Mouse (Mus musculus): ENCODE measurements around the gene Camk2g. TPM values are rescaled to one million over a fixed set of nuclear protein-coding genes. Genes with fewer than 3 reads are reported as not detected.

The Camk2g gene
- polyA plus RNA-seq, 1 experiment from 2014 or later: 10.7 TPM

DNA sequence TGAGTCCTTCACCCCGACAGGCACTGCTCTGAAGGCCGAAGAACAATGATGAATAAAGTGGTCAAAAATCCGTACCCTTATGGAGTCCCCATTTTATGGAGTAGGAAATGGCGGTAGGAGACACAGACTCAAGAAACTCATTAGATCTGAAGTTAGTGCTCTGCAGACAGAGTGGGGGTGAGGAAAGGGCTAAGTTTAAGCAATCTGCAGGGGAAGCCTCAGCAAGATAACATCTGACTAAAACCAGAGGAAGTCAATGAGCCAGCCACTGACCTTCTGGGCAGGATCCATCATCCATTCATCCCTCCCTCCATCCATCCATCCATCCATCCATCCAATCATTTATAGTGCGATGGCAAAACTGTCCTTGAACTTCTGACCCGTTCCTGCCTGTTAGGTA, 10.4 kb downstream of the Camk2g start:
- DNase-seq (no peak), ATAC-seq (ENCODE audit: low read depth) (no peak)
- H3K4me1 ChIP-seq (replicated peaks): peaks cover 35% of the 10 kb centered on the region
- H3K27me3 ChIP-seq: no peaks in the 10 kb centered on the region
- H3K4me2 ChIP-seq: no peak overlapping the region
- 71% methylated on average over 6 of the region's 6 CpGs for WGBS (ENCODE audit: insufficient replicate concordance)
- no peaks in the 10 kb centered on the region for H3K9me3 ChIP-seq (replicated peaks)
- H3K4me3 ChIP-seq (replicated peaks): no peak overlapping the region
- H3K9ac ChIP-seq: no peak overlapping the region
- no peak overlapping the region for H3K27ac ChIP-seq
- H3K36me3 ChIP-seq: peaks cover 19% of the 10 kb centered on the region

DNA sequence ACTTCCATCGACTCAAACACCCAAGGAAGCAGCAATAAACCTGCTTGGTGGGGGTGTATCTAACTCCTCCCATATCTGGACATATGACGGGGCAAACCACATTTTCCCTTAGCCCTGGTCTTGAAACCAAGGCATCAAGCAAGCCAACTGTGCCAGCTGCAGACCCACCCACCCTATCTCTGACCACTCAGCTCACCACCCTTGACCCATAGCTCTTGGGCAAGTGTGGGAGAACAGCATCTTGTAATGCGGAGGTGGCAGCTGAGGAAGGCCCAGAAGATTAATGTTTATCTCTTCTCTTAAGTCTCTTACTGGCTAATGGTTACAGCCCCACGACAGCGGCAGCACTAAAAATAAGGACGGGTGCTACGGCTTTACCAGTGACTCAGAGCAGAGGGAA, 11.0 kb downstream of the Camk2g start:
- Histone ChIP-seq H3K4me2 (no peak overlapping the region), H3K36me3 (peaks cover 22% of the 10 kb centered on the region), H3K27ac (no peak overlapping the region), H3K27me3 (no peaks in the 10 kb centered on the region), H3K4me3 (replicated peaks) (no peak overlapping the region), H3K4me1 (replicated peaks) (peaks cover 35% of the 10 kb centered on the region), H3K9ac (no peak overlapping the region), H3K9me3 (replicated peaks) (no peaks in the 10 kb centered on the region)
- WGBS (ENCODE audit: insufficient replicate concordance): 61% methylated on average over 7 of the region's 7 CpGs
- no peak for DNase-seq
- ATAC-seq (ENCODE audit: low read depth): no peak

DNA sequence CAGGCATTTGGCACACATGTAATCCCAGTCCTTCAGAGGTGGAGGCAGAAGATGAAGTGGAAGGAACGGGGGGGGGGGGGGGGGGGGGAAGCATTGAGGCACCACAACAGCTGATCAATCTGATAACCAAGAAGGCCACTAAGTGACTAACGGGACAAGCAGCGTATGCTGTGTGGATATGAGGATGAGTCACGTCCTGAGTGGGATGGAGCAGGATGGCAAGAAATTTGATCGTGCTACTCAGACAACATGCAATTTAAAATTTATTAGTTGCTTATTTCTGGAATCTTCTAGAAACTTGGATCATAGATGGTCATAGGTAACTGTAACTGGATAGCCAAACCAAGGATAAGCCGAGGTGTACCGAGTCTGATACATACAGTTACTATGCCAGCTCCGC, 13.7 kb downstream of the Camk2g start:
- H3K36me3 ChIP-seq: peaks cover 28% of the 10 kb centered on the region
- no peak for DNase-seq
- 75% methylated on average over 8 of the region's 8 CpGs for WGBS (ENCODE audit: insufficient replicate concordance)
- H3K4me2 ChIP-seq: no peak overlapping the region
- no peak overlapping the region for H3K27ac ChIP-seq
- H3K9me3 ChIP-seq (replicated peaks): no peaks in the 10 kb centered on the region
- H3K4me3 ChIP-seq (replicated peaks): no peak overlapping the region
- no peaks in the 10 kb centered on the region for H3K27me3 ChIP-seq
- peaks cover 17% of the 10 kb centered on the region for H3K4me1 ChIP-seq (replicated peaks)
- no peak overlapping the region for H3K9ac ChIP-seq
- ATAC-seq (ENCODE audit: low read depth): no peak

DNA sequence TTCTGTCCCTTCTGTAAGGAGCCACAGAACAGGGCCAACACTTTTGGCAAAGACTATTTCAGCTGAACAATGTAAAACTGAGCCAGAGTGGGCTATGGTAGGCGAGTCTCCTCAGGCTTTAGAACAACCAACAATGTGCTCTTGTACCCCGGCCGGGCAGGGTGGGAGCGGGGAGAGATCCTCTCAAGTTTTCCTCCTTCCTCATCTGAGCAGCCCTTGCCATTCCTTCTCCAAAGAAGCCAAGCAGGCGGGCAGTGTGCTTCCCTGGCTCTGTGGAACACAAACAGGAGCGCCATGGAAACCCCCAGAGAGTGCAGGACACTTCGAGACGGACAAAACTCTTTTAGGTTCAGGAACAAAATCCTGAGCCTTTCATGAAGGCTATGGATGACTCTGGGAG, 15.4 kb downstream of the Camk2g start:
- Histone ChIP-seq H3K4me1 (replicated peaks) (peaks cover 17% of the 10 kb centered on the region), H3K4me2 (no peak overlapping the region), H3K9ac (no peak overlapping the region), H3K9me3 (replicated peaks) (no peaks in the 10 kb centered on the region), H3K36me3 (peaks cover 28% of the 10 kb centered on the region), H3K27ac (no peak overlapping the region), H3K4me3 (replicated peaks) (no peak overlapping the region), H3K27me3 (no peaks in the 10 kb centered on the region)
- DNase-seq (no peak), ATAC-seq (ENCODE audit: low read depth) (no peak)
- WGBS (ENCODE audit: insufficient replicate concordance): 83% methylated on average over 8 of the region's 8 CpGs

DNA sequence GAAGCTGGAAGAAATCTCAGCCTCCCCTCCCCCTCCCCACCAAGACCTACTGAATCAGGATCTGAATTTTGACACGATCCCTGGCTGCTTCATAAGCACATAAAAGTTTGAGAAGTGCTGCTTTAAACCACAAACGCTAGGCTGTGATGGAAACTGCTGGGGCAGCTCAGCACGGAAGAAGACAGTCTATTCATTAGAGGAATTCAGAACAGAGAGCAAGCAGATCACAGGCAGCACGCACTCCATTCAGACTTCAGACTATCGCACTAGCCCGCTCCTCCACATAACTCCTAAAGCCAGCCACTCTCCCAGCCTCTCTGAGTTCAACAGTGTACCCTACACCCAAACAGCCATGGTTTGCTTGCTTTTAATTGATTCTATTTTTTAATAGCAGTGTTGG, 18.2 kb downstream of the Camk2g start:
- Histone ChIP-seq H3K9ac (no peak overlapping the region), H3K9me3 (replicated peaks) (no peaks in the 10 kb centered on the region), H3K27me3 (no peaks in the 10 kb centered on the region), H3K27ac (no peak overlapping the region), H3K4me2 (no peak overlapping the region), H3K4me1 (replicated peaks) (peaks cover 23% of the 10 kb centered on the region), H3K36me3 (peaks cover 21% of the 10 kb centered on the region), H3K4me3 (replicated peaks) (no peak overlapping the region)
- no peak for ATAC-seq (ENCODE audit: low read depth)
- WGBS (ENCODE audit: insufficient replicate concordance): 57% methylated on average over 6 of the region's 6 CpGs
- no peak for DNase-seq

DNA sequence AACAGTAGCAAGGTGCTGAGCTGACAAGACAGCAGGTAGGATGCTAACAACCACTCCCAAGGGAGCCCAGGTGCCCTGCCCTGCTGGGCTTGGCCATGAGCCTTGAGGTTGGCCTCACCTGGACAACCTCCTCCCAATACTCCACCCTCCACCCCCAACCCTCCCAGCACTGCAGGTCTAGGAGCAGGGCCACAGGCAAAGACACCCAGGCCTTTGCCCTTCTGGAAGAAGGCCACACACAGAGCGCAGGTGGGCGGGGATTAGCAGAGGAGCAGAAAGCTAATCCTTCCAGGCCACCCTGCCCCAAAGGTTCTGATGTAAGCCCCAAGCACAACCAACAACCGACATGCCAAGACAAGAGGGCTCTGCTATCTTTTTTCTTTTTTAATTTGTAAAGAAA, 20.5 kb downstream of the Camk2g start:
- DNase-seq: no peak

DNA sequence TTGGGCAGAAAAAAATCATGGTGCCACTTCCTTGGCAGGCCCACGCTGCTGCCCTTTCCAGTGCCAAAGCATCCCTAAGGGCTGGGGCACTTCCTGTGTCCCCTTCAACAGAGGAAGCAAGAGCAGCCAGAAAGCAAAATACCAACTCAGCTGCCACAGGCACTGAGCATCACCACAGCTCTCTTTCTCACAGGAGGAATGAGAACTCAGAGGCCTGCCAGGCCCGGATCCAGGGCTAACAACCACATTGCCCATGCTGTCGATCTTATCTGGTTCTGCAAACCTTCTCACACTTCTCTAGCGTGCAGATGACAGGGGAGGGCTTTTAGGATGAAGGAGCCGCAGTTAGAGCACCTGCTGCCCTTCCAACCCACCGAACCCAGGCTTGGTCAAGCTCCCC, 21.1 kb downstream of the Camk2g start:
- DNase-seq: no peak
- no peak for ATAC-seq (ENCODE audit: low read depth)
- Histone ChIP-seq H3K9ac (no peak overlapping the region), H3K27ac (no peak overlapping the region), H3K4me2 (no peak overlapping the region), H3K4me3 (replicated peaks) (no peak overlapping the region), H3K27me3 (no peaks in the 10 kb centered on the region), H3K4me1 (replicated peaks) (peaks cover 23% of the 10 kb centered on the region), H3K9me3 (replicated peaks) (no peaks in the 10 kb centered on the region), H3K36me3 (peaks cover 26% of the 10 kb centered on the region)
- WGBS (ENCODE audit: insufficient replicate concordance): 42% methylated on average over 6 of the region's 6 CpGs

More for the DNA sequence above, 20.5 kb downstream of the Camk2g start:
- 65% methylated on average over 3 of the region's 3 CpGs for WGBS (ENCODE audit: insufficient replicate concordance)
- ATAC-seq (ENCODE audit: low read depth): no peak
- H3K4me2 ChIP-seq: no peak overlapping the region
- no peaks in the 10 kb centered on the region for H3K27me3 ChIP-seq
- H3K4me1 ChIP-seq (replicated peaks): peaks cover 23% of the 10 kb centered on the region
- H3K4me3 ChIP-seq (replicated peaks): no peak overlapping the region
- H3K27ac ChIP-seq: no peak overlapping the region
- H3K9ac ChIP-seq: no peak overlapping the region
- peaks cover 26% of the 10 kb centered on the region for H3K36me3 ChIP-seq
- H3K9me3 ChIP-seq (replicated peaks): no peaks in the 10 kb centered on the region

DNA sequence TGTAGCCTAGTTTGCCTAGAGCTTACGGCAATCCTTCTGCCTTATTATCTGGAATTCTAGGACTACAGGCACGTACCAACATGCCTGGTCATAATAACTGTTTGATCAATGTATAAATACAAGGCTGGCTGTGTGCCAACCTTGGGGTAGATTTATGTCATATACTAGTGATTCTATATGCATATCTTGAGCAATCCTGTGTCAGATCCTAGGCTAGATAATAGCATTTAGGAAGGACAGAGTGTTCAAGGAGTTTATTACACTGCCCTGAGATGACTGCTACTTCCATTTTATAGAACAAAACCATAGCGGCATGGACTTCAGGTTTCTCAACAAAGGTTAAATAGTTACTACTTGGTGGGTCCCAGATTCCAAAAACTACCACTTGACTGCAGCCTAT, 21.9 kb downstream of the Camk2g start:
- no peak overlapping the region for H3K4me2 ChIP-seq
- ATAC-seq (ENCODE audit: low read depth): no peak
- H3K9me3 ChIP-seq (replicated peaks): no peaks in the 10 kb centered on the region
- H3K36me3 ChIP-seq: peaks cover 18% of the 10 kb centered on the region
- H3K27ac ChIP-seq: no peak overlapping the region
- no peaks in the 10 kb centered on the region for H3K27me3 ChIP-seq
- no peak for DNase-seq
- H3K4me3 ChIP-seq (replicated peaks): no peak overlapping the region
- 78% methylated on average over 3 of the region's 3 CpGs for WGBS (ENCODE audit: insufficient replicate concordance)
- H3K4me1 ChIP-seq (replicated peaks): peaks cover 23% of the 10 kb centered on the region
- H3K9ac ChIP-seq: no peak overlapping the region

DNA sequence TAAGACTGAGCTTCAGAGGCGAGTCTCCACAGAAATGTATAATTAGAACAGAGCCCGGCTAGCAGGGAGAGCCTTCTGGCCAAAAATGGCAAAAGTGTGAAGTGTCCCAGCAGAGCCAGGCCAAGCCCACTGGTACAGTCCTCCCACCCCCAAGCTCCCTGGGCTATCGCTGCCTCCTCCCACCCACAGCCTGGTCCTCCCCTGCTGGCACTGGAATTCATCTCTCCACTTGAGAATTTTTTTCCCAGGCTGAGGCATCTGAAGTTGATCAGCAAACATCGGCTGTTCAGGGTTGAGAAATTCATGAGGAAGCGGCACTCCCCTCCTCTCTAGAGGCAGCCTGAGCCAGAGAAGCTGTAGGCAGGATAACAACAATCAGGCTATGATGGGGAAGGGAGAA, 25.3 kb downstream of the Camk2g start:
- Histone ChIP-seq H3K27me3 (no peaks in the 10 kb centered on the region), H3K4me3 (replicated peaks) (no peak overlapping the region), H3K36me3 (peaks cover 39% of the 10 kb centered on the region), H3K9me3 (replicated peaks) (no peaks in the 10 kb centered on the region), H3K4me2 (no peak overlapping the region), H3K4me1 (replicated peaks) (peaks cover 14% of the 10 kb centered on the region), H3K27ac (no peak overlapping the region), H3K9ac (no peak overlapping the region)
- DNase-seq: no peak
- no peak for ATAC-seq (ENCODE audit: low read depth)
- WGBS (ENCODE audit: insufficient replicate concordance): 78% methylated on average over 5 of the region's 5 CpGs

DNA sequence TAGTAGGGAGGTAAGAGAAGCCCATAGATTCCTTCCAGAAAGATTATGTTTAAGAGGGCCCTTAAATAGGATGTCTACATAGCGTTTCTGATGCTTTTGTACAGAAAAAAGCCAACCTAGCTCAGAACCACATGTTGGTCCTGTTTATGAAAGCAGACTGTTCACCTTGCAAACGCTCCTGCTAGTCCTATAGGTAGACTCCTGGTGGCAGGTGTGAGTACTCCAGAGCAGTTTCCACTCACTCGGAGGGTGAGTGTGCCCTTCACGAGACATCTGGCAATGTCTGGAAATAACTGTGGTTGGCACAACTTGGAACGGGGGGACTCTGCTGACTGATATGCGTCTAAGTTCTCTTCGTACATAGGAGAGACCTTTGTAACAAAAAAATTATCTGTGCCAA, 26.0 kb downstream of the Camk2g start:
- H3K4me3 ChIP-seq (replicated peaks): no peak overlapping the region
- ATAC-seq (ENCODE audit: low read depth) (no peak), DNase-seq (no peak)
- no peak overlapping the region for H3K4me2 ChIP-seq
- peaks cover 46% of the 10 kb centered on the region for H3K36me3 ChIP-seq
- H3K27ac ChIP-seq: no peak overlapping the region
- H3K27me3 ChIP-seq: no peaks in the 10 kb centered on the region
- H3K4me1 ChIP-seq (replicated peaks): peaks cover 8% of the 10 kb centered on the region
- 75% methylated on average over 7 of the region's 7 CpGs for WGBS (ENCODE audit: insufficient replicate concordance)
- no peak overlapping the region for H3K9ac ChIP-seq
- H3K9me3 ChIP-seq (replicated peaks): no peaks in the 10 kb centered on the region

DNA sequence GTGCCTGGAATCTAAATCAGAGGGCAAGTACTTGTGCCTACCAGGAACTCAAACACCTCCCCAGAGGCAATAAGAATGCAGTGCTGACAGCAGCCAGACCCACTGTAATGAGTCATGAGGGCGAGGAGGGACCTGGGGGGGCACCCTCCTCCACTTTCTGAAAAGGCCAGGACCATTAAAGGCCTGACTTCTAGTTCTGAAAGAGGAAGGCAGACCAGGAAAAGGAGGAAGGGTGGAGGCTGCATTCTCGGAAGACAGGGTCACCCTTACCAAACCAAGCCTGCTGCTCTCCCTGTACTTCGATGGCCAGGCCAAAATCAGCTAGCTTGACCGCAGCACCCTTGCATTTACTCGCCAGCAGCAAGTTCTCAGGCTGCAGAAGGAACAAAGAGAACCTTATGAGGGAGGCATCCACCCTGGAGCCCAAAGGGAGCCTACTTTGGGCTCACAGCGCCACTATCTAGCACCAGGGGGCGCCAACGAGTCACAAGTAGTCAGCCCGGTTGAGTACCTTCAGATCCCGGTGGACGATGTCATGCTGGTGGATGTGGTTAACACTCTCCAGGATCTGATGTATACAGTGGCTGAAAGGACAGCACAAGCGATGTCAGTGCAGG, 28.1 kb downstream of the Camk2g start:
- DNase-seq (peak; percentile 59), ATAC-seq (ENCODE audit: low read depth) (peak; percentile 50; the same call in 1 of the 2 replicates)
- 23% methylated on average over 12 of the region's 12 CpGs for WGBS (ENCODE audit: insufficient replicate concordance)
- H3K9ac ChIP-seq: no peak overlapping the region
- H3K27ac ChIP-seq: no peak overlapping the region
- no peak overlapping the region for H3K4me2 ChIP-seq
- no peaks in the 10 kb centered on the region for H3K9me3 ChIP-seq (replicated peaks)
- H3K4me1 ChIP-seq (replicated peaks): no peaks in the 10 kb centered on the region
- H3K27me3 ChIP-seq: no peaks in the 10 kb centered on the region
- H3K4me3 ChIP-seq (replicated peaks): no peak overlapping the region
- H3K36me3 ChIP-seq: peaks cover 53% of the 10 kb centered on the region

DNA sequence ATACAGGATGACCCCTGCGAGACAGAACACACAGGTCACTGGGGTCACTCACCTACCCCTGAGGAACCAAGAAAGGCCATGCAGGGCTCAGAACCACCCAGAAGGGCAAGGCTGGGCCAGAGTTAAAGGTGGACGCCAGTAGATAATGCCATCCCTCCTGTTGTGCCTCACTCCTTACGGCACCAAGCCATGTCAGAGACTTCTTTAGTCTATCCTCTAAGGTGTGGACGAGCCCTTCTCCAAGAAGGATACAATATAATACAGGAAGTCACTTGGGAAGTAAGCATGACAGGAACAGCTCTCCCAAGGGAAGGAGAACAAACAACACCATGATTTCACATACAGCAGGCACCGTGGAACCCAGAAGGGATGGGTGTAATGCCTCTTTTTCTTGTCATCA, 28.9 kb downstream of the Camk2g start:
- no peak overlapping the region for H3K4me3 ChIP-seq (replicated peaks)
- H3K9ac ChIP-seq: no peak overlapping the region
- no peaks in the 10 kb centered on the region for H3K27me3 ChIP-seq
- peaks cover 57% of the 10 kb centered on the region for H3K36me3 ChIP-seq
- no peaks in the 10 kb centered on the region for H3K4me1 ChIP-seq (replicated peaks)
- ATAC-seq (ENCODE audit: low read depth) (no peak), DNase-seq (no peak)
- no peaks in the 10 kb centered on the region for H3K9me3 ChIP-seq (replicated peaks)
- H3K27ac ChIP-seq: no peak overlapping the region
- H3K4me2 ChIP-seq: no peak overlapping the region
- WGBS (ENCODE audit: insufficient replicate concordance): 74% methylated on average over 5 of the region's 5 CpGs
